Mouse (Mus musculus) spleen, postnatal 14 days (tissue): ENCODE measurements at regions not wholly inside any gene's neighbourhood (a gene's known extent, or its start where the extent isn't known, plus 50 kb on each side); places are given as distances from the start of the nearest gene placed in this dataset.
"Not testable (repeated sequence)": the region's sequence is repeated elsewhere in the genome, so short reads cannot be mapped to it uniquely, and the experiment has no call there.

Experiments
- DNase-seq, 2 experiments: peaks; one replicate each; pipeline ENCODE4 v3.0.0; 2021 to 2022; ENCODE audit warnings: low spot score in 2 of 2

GRCm38 (mm10) chrX:166809165-166809564, 223.6 kb upstream of the Egfl6 start:
- no peak for DNase-seq

GRCm38 (mm10) chrX:166808207-166808606, 222.7 kb upstream of the Egfl6 start:
- DNase-seq = no peak

DNA sequence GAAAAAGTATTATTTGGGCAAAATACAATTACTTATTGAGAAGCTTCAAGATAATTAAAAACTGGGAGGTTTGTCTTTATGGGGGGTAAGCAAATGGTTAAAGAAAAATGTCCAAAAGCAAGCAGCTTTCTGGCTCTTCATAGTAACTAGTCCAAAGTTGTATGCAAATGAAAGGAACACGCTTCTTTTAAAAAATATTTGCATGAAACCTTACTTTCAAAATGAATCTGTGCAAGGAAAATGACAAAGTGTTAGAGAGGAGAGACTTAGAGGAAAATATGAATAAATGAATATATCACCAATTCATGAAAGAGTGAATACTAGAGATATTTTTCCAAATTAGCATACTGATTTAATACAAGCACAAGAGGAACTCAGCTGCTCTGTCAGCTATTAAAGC, 220.4 kb upstream of the Egfl6 start:
- no peak for DNase-seq

DNA sequence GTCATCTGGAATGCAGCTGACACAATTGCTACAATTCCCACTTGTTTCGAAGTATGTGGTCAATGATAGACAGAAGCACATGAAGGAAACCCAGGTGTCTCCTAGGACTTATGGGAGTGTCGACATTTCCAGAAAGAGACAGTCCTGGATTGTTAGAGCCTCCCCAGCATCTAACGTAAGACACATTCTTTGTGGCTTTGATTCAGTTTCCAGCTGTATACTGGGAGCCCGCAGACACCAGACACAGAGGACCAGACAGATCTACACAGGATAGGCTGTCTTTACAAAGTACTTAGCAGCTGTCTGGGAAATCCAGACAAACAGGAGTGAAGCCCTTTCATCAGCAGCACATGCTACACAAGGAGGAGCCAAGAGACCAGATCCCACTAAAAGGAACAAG, 220.0 kb upstream of the Egfl6 start:
- no peak for DNase-seq

GRCm38 (mm10) chrX:166803246-166803645, 217.7 kb upstream of the Egfl6 start:
- no peak for DNase-seq

GRCm38 (mm10) chrX:166801017-166801416, 215.5 kb upstream of the Egfl6 start:
- DNase-seq = no peak

GRCm38 (mm10) chrX:166795651-166796050, 210.1 kb upstream of the Egfl6 start:
- no peak for DNase-seq

- no peak for DNase-seq
Measured at GRCm38 (mm10) chrX:166789031-166789430, 203.5 kb upstream of the Egfl6 start.

DNA sequence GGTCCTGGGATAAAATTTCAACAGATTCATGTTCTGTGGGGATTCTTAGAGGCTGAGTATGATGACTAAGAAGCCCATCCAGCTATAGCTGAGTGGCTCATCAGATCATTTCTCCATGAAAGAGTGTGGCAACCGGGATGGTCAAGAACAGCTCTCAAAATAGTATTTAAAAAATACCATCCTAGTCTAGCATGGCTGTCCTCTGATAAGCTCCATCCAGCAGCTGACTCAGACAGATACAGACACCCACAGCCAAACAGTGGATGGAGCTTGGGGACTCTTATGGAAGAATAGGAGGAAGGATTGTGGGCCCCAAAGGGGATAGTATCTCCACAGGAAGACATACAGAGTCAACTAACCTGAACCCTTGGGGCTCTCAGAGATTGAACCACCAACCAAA, 201.6 kb upstream of the Egfl6 start:
- not testable (repeated sequence) for DNase-seq

GRCm38 (mm10) chrX:166785615-166786014, 200.1 kb upstream of the Egfl6 start:
- DNase-seq = no peak

DNA sequence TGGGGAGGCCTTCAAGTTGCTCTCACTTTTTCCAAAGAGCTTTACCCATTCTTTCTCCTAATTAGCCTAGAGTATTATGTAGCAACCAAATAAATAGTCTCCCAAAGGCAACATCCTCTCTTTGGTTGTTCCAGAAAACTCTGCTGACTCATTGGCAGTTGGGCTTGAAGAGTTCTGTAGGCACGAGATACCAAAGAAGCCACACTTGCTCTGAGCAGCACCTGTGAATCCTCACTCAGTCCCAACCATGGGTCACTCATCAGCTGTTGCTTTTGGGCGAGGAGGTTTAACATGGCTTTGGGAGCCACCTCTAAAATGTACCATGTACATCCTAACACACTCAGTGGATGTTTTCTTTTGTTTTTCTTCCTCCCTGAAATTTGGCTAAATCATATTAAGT, 197.9 kb upstream of the Egfl6 start:
- no peak for DNase-seq

GRCm38 (mm10) chrX:166779334-166780092, 194.0 kb upstream of the Egfl6 start:
- no peak for DNase-seq

DNA sequence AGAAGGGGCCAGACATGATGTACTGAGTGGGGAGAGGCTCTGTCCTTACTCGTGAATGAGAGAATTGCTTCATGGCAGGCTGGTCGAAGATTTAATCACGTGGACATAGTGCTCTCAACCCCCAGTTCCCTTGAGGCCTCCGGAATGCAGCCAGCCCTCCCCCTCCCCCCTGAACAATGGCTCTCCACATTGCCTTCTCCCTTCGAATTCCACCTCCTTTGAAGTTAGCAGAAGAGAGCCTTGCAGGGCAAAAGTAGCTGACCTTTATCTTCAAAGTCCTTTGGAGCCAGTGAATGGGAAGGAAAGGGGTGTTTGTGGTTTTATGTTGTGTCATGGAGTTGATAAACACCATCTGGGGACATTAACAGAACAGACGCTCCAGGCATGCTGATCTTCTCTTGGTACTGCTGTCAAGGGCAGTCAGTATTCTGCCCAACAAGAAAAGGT, 187.9 kb upstream of the Egfl6 start:
- no peak for DNase-seq

- no peak for DNase-seq
Measured at GRCm38 (mm10) chrX:166766991-166767390, 181.5 kb upstream of the Egfl6 start.

- DNase-seq = no peak
Measured at GRCm38 (mm10) chrX:166765647-166766046, 180.1 kb upstream of the Egfl6 start.

DNA sequence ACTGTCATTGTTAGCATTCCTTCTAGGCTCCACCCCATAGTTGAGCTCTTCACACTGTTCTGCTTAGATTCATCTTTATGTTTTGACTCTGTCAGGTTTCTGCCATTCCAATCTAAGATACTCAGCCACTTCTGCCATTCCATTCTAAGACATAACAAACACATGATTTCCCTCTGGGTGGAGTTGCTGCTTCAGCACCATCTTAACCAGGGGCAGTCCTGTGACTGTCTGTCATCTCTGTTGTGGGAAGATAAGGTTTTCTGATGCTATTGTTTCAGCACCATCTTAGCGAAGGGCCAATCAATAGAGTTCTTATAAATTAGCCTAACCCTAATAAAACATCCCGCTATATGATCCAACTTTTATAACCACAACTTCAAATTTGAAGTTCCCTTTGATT, 176.6 kb upstream of the Egfl6 start:
- DNase-seq = no peak

DNA sequence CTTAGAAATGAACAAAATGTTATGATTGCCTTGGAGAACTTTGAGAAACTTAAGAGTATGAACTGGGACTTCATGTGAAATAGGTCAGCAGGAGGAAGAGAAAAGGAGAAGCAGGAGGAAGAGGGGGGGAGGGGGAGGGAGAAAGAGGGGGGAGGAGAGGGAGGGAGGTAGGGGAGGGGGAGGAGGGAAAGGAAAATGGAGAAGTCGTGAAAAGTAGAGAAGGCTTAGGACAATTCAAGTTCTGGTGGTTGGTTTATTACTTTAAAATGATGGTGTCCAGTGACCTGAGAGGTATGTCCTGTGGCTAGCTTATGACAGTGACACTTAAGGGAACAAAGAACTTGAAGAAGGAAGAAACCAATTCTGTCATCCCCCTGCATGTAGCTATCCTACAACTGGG, 171.6 kb upstream of the Egfl6 start:
- no peak for DNase-seq

DNA sequence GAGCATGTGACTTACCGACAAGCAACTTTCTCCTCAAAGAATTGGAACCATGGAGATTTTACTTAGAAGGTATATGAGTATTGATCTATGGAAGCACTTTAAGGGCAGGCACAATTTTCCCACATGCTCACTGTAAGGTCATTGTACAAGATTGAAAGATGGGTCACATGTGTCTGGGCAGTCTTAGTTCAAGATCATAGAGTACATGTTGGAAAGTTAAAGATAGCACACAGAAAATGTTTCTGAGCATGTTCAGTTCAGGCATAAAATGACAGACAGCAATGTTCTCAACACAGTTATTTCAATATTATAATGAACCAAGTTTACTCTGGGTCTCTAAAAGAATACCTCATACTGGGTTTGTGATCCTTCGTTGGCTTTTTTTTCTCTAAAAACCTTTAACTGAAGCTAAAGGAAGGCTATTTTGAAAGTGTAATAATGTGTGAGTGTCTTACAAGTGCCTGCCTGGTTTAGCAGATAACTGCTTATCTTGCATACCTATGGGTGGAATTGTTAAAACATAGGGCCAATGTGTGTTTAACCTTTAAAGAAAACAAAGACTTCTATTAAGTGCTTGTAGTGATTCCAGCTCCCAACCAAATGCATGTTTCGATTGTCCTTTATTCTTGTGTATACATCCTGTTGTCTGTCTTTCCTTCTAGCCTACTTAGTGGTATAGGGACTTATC, 169.6 kb upstream of the Egfl6 start:
- DNase-seq = no peak

GRCm38 (mm10) chrX:166749055-166749679, 163.6 kb upstream of the Egfl6 start:
- DNase-seq = no peak

- DNase-seq = no peak
Measured at GRCm38 (mm10) chrX:166731354-166731753, 145.8 kb upstream of the Egfl6 start.

- no peak for DNase-seq
Measured at GRCm38 (mm10) chrX:166728622-166728928, 143.1 kb upstream of the Egfl6 start.

DNA sequence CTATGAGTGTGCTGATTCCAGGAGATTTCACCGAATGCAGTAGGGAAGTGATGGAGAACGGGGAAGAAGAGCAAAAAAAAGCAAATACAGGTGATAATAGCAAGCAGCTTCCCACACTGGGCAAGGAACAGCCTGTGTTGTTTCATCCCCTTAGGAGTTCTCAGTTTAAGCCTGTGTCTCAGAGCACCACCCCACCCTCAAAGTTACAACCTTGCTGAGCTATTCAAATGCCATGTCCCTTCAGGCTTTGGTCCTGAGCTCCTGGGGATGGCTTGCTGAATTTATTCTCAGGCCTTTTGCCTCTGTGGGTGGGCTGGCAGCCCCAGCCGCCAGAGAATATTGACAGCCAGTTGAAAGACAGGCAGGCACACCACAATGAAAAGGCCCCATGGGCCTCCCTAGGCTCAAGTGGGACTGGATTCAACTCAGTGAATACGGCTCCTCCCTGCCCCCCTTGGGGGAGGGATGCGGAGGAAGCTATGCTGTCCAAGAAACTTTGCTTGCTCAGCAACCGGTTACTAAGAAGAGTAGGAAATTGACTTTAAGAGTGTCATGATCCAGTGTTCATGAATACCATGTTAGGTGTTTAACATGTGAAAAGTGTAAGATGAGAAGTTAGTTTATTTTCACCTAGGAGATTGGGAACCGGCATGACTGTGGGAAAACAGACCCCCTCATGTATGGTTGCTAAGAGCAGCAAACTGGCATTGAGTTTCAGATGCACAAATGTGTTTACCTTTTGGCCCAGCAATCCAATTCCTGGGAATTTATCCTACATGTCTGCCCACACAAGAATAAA, 142.5 kb upstream of the Egfl6 start:
- DNase-seq = no peak
